Mouse (Mus musculus): ENCODE measurements around the gene Mettl1.

- no peak for TF ChIP-seq CTCF (IDR thresholded peaks at IDR 0.05; ENCODE audit: low read depth, low read length)
- no peak for TF ChIP-seq POLR2A (IDR thresholded peaks at IDR 0.05; ENCODE audit: borderline replicate concordance, low read depth, low read length)
Observed at GRCm38 (mm10) chr10:127003334-127003733, 37.9 kb upstream of the Mettl1 start.
